Mouse (Mus musculus): ENCODE measurements around the gene Ccdc63.
A peak's percentile ranks its signal among the peaks of the same experiment; 100 is the strongest.

The Ccdc63 gene

DNA sequence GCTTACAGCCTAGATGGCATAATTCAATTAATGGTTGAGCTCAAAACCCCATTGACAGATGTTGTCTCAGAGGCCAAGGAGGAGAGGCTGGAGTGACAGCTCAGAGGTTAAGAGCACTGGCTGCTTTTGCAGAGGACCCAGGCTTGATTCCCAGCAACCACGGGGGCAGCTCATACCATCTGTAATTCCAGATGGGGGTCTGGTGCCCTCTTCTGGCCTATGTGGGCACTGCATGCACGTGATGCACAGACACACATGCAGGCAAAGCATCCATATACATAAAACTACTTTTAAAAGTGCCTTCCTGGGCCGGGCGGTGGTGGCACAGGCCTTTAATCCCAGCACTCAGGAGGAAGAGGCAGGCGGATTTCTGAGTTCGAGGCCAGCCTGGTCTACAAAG is 24.4 kb downstream of the Ccdc63 start:
- DNase-seq: no peak

DNA sequence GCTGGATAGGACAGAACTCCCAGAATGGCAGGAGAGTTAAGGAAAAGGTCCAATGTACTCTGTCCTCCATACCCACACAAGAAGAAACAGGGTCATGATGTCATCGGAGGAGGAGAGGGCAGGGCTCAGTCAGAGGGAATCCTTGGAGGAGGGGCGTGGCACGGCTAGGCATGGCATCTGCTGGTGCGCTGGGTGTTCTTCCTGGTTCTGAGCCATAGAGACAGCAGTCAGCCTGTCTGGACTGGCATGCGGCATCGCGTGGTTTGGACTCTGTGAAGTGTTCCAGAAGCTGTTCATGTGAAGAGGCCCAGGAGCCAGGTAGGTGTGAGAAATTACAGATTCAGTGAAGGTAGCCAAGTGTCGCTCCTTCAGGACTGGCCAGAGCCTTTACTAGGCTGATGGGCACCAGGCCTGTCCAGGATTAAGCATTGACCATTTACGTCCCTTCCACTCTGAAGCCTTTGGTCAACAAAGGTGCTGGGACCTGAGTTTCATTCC is 25.3 kb downstream of the Ccdc63 start:
- DNase-seq: no peak

DNA sequence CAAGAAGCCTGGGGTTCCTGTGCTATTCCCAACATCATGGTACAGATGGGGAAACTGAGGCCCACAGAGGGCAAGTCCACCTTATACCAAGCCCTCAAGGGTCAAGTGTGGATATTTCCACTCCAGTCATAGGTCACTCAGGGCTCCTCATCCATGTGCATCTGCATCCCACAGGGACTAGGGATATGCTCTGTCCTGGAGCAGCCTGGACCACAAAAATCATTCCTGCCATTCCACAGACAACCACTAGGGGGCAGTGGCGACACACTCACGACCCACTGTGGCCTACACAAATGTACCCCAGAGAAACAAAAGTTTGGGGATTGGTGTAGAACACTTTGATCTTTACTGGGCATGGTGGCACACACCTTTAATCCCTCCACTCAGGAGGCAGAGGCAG is 26.4 kb downstream of the Ccdc63 start:
- DNase-seq: peak in 1 of 2 experiments; percentile 67

DNA sequence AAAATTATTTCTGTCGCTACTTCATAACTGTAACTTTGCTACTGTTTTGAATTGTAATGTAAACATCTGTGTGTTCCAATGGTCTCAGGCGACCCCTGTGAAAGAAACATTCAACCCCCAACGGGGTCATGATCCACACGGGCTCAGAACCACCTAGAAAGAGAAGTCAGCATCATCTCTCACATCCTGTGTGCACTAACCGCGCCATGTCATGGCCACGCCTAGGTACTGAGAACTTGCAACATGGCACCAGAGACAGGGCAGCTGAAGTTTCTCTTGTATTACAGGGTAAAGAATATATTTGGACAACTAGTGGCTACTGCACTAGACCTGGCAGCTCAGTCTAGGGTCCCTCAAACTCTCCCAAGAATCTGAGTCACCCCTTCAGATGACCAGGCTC is 27.2 kb downstream of the Ccdc63 start:
- no peak for DNase-seq

DNA sequence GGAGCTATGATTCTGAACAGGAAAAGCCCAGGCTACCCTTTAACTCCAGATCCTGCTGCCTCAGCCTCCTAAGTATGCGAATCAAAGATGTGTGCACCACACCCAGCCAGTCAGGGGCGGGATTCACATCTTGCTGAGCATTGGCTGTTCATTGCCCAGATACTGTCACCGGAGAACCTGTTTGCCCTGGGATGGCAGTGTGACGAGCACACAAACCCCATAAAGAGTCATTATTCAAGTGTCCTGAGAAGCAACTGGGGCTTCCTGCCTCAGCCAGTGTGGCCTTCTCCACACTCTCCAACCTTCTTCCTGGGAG is 28.7 kb downstream of the Ccdc63 start:
- DNase-seq: no peak

DNA sequence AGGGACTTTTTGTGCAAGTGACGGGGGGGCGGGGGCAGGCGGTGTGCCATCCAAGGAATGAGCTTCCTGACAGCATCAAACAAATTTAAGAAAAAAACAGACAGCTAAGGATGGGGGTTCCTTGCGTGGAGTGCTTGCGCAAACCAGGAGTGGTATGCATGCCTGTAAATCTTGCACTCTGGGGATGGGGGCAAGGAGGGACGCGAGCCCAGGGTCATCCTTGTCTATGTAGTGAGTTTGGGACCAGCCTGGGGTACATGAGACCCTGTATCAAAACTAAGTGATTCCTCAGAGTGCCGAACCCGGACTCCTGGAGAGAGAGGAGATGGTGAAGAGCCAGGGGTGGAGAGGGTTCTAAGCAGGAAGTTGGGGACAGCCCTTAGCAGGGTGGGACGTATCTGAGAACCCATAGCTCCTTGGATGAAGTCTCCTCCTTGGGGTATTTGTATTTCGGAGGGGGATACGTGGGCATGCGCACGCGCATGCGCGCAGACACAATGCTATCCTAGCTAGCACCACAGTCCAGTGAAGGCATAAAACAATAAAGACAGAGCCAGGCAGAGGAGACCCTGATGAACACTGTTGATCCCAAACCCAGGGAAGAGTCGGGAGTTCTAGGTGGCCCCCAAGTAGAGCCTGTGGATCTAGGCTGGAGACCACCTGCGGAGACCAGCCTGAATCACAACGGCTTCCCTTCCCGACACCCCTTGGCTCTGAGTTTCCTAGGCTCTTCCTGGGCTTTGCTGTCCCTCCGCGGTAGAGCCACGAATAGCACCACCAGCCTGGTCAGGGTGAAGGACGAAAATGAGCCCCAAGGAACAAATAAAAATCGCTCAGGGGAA is 29.3 kb downstream of the Ccdc63 start:
- DNase-seq: peak in 1 of 2 experiments; percentile 10

DNA sequence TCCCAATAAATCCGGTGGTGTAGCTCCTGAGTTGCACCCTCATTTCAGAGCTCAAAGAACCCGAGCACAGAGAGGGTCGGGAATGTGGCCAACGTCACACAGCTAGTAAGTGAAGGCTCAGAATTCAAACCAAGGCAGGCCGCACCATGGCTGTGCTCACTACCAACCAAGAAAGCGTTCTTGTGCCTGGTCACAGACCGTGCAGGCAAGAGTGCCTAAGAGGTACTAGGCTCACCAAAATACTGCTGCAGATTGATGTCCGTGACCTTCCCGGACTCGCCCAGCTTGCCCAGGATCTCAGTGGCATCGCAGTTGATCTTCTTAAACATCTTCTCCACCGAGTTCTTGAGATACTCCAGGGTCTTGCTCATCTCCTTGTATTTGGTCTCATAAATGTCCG is 30.0 kb downstream of the Ccdc63 start:
- no peak for DNase-seq

DNA sequence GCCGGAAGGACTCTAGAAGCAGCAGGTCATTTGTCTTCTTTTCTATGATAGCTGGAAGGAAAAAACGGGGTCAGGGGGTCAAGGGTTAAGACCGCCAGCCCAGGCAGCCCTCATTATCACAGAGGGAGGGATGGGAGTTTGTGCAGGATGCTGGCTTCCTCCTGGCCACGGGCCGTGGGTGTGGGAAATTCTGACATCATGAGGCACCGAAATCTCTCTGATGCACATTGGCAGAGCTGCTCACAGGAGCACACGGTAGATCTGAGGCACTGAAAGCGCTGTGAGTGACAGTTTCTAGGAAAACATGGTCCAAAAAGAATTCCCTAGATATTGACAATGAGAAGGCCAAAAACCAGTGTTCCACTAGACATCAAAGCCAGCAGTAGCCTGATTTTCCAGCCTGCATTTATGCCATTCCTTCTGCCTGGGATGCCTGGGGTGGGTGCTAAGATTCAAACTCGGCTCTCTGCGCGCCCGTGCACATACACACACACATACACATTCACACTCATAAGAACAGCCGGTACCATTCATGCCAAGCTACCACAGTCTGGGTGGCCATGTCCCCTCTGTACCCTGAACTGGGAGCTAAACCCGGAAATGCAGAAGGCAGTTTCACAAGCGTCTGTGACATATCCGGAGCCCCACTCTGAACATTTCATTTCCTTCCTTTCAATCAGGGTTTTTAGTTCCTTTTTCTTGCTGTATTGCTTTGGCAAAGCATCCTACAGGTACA is 31.1 kb downstream of the Ccdc63 start:
- peak; percentile 40 to 44 for DNase-seq

DNA sequence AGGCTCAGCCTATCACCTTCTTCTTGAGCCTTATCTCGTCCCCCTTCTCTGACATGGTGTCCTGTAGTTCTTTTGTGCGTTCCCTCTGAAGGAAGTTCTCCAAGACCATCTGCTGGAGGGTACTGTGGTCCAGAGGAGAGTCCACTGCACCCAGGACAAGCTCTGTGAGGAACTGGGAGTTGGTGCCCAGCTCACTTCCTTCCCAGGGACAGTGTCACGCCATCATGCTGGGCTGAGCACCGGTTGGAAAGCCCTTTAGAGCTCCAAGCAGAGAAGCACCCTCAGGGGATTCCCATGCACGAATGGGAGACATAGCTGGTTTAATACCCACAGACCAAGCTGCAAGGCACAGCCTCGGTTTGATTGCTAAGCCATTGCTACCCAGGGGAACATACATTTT is 32.5 kb downstream of the Ccdc63 start:
- DNase-seq: no peak

DNA sequence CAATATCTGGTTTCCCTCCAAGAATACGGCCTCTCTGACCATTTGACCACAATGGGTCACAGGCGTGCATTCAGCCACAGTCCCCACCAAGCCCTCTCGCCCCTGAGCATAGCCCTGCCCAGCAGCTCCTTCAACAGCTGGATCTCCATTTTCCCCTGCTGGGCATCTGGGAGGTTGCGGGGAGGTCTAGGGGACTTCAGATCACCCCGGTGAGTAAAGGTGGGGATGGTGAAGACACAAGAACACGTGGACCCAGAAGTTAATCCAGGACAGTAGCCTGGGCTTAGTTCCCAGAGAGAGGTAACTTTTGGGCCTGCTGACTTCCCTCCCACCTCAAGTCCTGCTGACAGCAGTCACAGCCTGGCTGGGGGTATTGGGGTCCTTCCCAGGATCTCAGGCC is 34.4 kb downstream of the Ccdc63 start:
- no peak for DNase-seq

DNA sequence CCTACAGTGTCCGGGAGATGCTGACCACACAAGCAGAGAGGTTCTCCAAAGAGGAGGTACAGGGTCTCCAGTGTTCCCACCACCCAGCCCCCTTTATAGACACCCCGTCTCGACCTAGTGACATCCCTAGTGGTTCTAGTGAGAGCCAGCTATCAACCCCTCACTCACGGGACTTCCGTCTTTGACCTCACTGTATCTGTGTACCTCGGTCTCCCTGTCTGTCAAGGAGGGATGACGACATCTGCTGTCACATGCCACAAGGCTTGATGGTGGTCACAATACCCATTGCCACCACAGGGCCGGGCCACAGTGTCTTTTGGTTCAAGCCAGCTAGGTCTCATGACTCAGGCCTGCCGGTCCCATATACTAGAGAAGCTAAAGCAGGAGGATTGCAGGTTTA is 35.6 kb downstream of the Ccdc63 start:
- DNase-seq: no peak

DNA sequence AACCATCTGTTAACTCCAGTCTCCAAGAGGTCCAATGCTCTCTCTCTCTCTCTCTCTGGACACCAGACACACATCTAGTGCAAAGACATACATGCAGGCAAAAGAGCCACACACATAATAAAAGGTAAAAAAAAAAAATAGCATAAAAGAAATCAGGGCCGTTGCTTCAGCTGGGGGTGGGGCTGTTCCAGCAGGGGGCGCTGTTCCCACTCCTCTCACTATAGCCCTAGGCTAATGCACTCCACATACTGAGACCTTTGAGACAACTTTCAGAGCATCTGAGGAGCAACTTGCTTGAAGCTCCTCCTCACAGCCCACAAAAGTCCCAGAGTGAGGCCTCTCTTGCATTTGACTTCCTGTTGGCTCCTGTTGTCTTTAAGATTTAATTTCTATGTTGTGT is 36.4 kb downstream of the Ccdc63 start:
- peak in 1 of 2 experiments; percentile 57 for DNase-seq

DNA sequence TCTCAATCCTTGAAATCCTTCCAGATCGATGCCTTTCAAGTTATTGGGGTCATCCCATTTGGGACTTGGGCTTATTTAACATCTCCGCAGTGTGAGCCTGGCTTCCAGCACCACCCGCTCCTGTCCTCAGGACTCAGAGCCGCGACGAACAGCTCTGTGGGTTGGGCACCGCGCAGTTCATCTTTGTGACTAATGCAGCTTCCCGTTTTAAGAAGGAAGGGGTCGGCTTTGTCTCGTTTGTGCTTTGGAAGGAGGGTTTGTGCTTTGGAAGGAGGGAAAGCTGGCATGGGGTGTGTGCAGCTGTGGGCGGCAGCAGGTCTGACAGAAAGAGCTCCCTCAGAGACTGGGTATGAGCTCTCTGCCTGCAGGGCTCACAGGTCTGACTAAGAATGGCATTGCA is 37.5 kb downstream of the Ccdc63 start:
- DNase-seq: peak in 1 of 2 experiments; percentile 17

DNA sequence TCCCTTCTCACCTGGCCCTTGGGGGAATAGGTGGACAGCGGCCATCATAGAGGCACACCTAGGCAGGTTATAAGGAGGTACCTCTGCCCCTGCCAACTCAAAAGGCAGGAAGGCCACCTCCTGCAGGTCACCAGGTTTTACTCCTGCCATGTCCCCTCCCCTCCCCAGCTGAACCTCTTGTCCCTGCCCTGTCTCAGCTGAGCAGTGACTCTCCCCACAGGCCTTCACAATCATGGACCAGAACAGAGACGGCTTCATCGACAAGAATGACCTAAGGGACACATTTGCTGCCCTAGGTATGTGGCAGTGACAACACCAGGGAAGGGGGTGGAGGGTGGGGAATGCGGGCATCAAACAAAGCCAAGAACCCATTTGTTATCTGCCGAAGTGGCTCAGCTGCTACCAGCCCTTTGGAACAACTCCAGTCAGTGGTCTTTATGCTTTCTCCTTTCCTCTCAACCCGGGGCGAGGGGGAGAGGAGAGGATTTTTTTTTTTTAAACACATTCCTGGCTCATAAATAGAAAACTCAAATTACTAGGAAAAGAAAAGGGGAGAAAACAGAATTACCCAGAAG is 38.1 kb downstream of the Ccdc63 start:
- no peak for DNase-seq

DNA sequence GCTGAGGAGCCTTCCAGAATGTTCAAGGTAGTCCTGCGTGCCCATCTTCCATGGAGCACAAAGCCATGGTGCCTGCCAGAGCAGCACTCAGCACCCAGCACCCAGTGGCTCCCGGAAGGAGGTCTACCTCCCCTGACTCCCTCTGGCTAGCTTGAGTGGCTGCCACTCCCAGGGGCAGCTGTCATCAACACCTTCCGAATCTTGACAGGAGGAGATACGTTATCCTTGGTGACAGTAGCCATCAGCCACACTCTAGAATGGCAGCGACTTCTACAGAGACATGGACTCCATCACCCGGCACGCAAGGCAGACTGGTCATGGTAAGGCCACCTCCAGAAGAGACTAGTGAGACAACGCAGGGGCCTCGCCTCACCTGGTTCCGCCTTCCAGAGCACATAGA is 46.2 kb downstream of the Ccdc63 start:
- peak in 1 of 2 experiments; percentile 17 for DNase-seq

DNA sequence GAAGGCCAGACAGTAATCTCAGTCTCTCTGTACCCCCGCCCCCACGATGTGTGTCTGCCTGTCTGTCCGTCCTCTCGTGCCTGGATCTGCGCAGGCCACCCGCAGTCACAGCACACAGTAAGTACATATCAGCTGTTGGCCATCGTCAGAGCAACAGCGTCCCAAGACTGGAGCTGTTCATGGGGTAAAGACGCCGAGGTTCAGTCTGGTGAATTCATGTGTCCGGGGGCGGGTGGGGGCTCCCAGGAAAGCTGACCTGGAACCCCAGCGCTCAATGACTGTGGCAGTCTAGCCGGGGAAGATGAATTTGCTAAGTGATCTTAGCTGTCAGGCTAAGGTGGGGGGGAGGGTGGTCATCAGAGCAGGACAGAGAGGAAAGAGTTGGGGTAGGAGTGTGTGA is 46.9 kb downstream of the Ccdc63 start:
- DNase-seq: no peak

DNA sequence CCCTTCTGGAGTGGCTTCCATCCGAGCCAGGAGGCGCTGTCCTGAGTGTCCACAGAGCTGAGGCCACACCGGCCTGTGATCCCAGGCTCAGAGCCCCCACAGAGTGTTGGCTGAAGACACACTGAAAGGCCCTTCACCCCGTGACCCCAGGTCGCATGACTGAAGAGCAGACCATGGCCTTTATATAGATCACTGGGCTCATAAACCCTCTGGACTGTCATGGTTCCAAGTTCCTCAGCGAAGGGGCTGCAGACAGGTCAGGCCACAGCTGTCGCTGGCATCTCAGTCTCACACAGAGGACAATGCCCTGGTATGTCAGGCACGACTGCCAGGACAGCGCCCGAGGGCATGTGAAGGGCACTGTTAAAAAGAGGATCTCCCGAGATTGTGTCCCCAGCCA is 47.8 kb downstream of the Ccdc63 start:
- DNase-seq: no peak

DNA sequence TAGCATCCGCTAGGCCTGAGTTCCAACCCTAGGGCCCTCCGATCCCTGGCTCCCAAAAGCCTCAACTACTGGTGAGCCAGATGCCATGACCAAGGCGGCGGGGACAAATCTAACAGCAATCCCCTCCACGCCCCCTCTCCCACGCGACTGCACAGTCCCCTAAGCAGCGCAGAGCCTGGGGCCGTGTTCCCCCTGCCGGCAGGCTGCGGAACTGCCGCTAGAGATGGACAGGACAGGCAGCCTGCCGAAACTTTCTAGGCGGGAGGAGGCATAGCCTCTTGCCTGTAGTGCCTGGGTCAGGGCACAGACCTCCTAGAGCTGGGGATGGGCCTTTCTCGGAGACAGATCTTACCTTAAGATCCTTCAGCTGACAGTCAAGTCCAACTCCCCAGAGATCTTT is 49.6 kb downstream of the Ccdc63 start:
- peak; percentile 62 to 63 for DNase-seq

DNA sequence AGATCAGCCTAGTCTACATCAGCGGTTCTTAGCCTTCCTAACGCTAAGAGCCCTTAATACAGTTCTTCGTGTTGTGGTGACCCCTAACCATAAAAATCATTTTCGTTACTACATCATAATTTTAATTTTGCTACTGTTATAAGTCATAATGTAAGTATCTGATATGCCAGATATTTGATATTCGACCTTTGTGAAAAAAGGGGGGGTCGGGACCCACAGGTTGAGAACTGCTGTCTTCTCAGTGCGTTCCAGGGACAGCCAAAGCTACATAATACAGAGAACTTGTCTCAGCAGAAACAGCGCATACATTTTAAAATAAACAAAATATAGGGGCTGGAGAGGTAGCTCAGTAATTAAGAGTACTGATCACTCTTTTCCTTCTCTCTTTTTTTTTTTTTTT is 51.0 kb downstream of the Ccdc63 start:
- no peak for DNase-seq

DNA sequence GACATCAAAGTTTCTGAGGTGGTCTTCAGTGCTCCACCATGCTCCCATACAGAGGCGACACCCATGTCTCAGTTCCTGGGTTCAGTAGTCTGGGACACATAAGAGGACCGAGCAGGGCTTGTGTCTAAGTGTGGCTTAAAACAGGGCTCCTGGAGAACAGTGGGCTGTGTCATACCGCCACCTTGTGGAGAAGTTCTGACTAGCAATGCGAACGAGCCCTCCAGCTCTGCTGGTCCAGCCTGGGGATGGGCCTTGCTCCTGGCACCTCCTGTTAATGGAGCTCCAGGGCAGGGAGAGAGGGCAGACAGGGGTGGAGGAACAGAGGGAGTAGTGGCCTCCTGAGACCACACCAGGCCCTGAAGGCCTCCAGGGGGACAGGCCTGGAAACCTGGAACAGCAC is 51.7 kb downstream of the Ccdc63 start:
- DNase-seq: peak; percentile 75 to 88

DNA sequence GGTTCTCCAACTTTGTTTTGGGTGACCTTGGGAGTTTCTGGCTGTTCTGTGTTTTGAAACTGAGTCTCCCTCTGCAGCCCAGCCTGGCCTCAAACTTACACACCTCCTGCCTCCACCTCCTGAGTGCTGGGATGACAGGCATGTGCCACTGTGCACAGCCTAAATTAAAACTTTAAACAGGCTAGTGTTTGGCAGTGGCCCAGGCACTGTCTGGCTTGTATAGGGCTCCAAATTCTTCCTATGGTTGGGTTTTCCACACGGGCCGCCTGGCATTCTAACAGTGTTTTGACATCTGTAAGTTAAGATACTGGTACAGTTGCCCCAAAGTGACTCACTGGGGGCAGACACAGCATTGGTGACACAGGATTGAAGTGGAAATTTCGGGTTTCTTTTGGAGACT is 54.5 kb downstream of the Ccdc63 start:
- no peak for DNase-seq

DNA sequence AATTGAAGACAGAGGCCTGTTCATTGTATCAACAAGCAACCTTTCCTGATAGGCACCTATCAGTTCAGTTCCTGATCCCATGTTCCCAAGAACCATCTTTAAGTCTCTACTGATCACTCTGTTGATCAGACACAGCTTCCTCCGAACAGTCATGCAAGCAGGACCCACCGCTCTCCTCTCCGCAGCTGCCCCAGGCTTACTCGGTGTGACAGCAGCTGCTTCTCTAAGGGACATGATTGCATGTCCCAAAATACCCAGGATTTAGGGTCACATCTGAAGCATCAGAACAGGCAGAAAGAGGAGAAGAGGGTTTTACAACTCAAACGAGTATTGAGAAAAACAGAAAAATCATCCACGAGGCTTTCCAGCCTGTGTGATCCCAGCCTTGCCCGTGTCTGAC is 55.3 kb downstream of the Ccdc63 start:
- no peak for DNase-seq

DNA sequence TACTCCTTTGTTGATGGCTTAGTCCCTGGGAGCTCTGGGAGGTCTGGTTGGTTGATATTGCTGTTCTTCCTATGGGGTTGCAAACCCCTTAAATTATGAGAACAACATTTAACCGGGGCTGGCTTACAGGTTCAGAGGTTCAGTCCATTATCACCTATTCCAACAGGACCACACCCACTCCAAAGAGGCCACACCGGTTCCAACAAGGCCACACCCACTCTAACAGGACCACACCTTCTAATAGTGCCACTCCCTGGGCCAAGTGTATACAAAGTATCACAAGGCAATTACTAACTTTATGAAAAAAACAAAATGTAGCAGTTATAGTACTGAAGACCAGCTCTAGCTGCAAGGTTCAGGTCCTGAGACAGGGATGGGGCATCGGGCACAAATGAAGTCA is 56.2 kb downstream of the Ccdc63 start:
- DNase-seq: no peak

DNA sequence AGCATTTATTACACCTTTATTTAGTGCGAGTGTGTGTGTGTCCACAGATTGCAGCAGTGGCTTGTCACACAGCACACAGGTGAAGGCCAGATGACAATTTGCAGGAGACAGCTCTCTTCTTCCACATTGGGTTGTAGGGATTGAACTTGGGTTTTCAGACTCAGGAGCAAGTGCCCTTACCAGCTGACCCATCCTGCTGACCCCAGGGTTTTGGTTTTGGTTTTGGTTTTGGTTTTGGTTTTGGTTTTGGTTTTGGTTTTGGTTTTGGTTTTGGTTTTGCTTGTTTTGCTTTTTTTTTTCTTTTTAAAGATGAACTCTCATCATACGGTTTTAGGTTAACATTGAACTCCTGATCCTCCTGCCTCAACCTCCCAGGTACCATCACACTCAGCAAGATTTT is 57.3 kb downstream of the Ccdc63 start:
- no peak for DNase-seq

All from kidney, postnatal 25 days (tissue).